Mouse (Mus musculus) liver, embryonic 15.5 days (tissue): ENCODE measurements around the gene Rnf186. TPM values are rescaled to one million over a fixed set of nuclear protein-coding genes. Genes with fewer than 3 reads are reported as not detected.
A peak's percentile ranks its signal among the peaks of the same experiment; 100 is the strongest.
"Not testable (repeated sequence)": the region's sequence is repeated elsewhere in the genome, so short reads cannot be mapped to it uniquely, and the experiment has no call there.

Source experiments
- ATAC-seq: fragments of 200-750 bp; cut with Nextera tagmentation; 2 replicates; pipeline ENCODE4 v1.8.0; 2017; ENCODE audit warnings: moderate number of reproducible peaks, mild to moderate bottlenecking, moderate library complexity; ENCODE audit not compliant: insufficient read depth
- H3K27ac ChIP-seq: fragments of 300-500 bp; sonication (generic); replicated peaks from 2 replicates; pipeline ENCODE4 v1.5.1; 2015; ENCODE audit warnings: mild to moderate bottlenecking, inconsistent platforms
- H3K27me3 ChIP-seq: fragments of 300-500 bp; sonication (generic); 2 replicates; pipeline ENCODE4 v1.6.1; 2015; ENCODE audit warnings: mild to moderate bottlenecking, inconsistent platforms
- H3K36me3 ChIP-seq: fragments of 300-500 bp; sonication (generic); replicated peaks from 2 replicates; pipeline ENCODE4 v1.6.1; 2015; ENCODE audit warnings: moderate library complexity, mild to moderate bottlenecking, inconsistent platforms
- H3K4me1 ChIP-seq: fragments of 300-500 bp; sonication (generic); replicated peaks from 2 replicates; pipeline ENCODE4 v1.6.1; 2015; ENCODE audit warnings: inconsistent platforms
- H3K4me2 ChIP-seq: fragments of 300-500 bp; sonication (generic); 2 replicates; pipeline ENCODE4 v1.6.1; 2015; ENCODE audit warnings: moderate library complexity, mild to moderate bottlenecking, inconsistent platforms
- H3K4me3 ChIP-seq: fragments of 300-500 bp; sonication (generic); replicated peaks from 2 replicates; pipeline ENCODE4 v1.5.1; 2015; ENCODE audit warnings: mild to moderate bottlenecking, inconsistent platforms
- H3K9ac ChIP-seq: fragments of 300-500 bp; sonication (generic); 2 replicates; pipeline ENCODE4 v1.6.1; 2015; ENCODE audit warnings: moderate library complexity, mild to moderate bottlenecking, inconsistent platforms
- H3K9me3 ChIP-seq: fragments of 300-500 bp; sonication (generic); replicated peaks from 2 replicates; pipeline ENCODE4 v1.6.1; 2016; ENCODE audit warnings: inconsistent platforms
- WGBS: fragments of 180-500 bp; shearing (Covaris S2); methylation state at CpG from one replicate; pipeline ENCODE4 v1.1.7; 2015; ENCODE audit warnings: mixed read lengths; ENCODE audit not compliant: insufficient replicate concordance; 5-methylcytosine and 5-hydroxymethylcytosine counted together
- polyA plus RNA-seq: library from polyadenylated mRNA; unstranded; fragments of >200 nt; fragmentation: Nextera tagmentation; extraction: Ambion mirVana; gene quantifications from 2 replicates; pipeline ENCODE4 v1.2.1, GENCODE M21; 2015

The Rnf186 gene
- polyA plus RNA-seq, 1 experiment from 2014 or later: 0.33 TPM

GRCm38 (mm10) chr4:138972139-138972826, 5.4 kb downstream of the Rnf186 start:
- H3K4me3 ChIP-seq: peak overlapping the region; percentile 75
- H3K36me3 ChIP-seq: no peaks in the 10 kb centered on the region
- peak; percentile 13; the same call in 1 of the 2 replicates for ATAC-seq
- H3K9ac ChIP-seq: peak overlapping the region; percentile 79
- H3K4me1 ChIP-seq: peaks cover 49% of the 10 kb centered on the region
- peak overlapping the region; percentile 90 for H3K27ac ChIP-seq
- 13% methylated on average over 20 of the region's 20 CpGs for WGBS
- H3K27me3 ChIP-seq: no peaks in the 10 kb centered on the region
- no peaks in the 10 kb centered on the region for H3K9me3 ChIP-seq
- peak overlapping the region; percentile 96 for H3K4me2 ChIP-seq

- Histone ChIP-seq H3K27ac (peak within 1 kb of the TSS; percentile 90), H3K9ac (peak within 1 kb of the TSS; percentile 79), H3K27me3 (no peaks in the 10 kb centered on the region), H3K4me1 (peaks cover 49% of the 10 kb centered on the region), H3K4me2 (peak within 1 kb of the TSS; percentile 96), H3K36me3 (no peaks in the 10 kb centered on the region), H3K4me3 (peak within 1 kb of the TSS; percentile 75), H3K9me3 (no peaks in the 10 kb centered on the region)
- WGBS: under 1% methylated on average over 60 of the region's 60 CpGs
- ATAC-seq: peak; percentile 75
These were observed 6.2 kb downstream of the Rnf186 start, which contains the start of gene Tmco4 for GRCm38 (mm10) chr4:138972827-138973718. Tmco4 (plus strand) TSS chr4:138972888.

- no peaks in the 10 kb centered on the region for H3K36me3 ChIP-seq
- WGBS: 32% methylated on average over 3 of the region's 3 CpGs
- ATAC-seq: no peak
- no peaks in the 10 kb centered on the region for H3K27me3 ChIP-seq
- H3K9me3 ChIP-seq: no peaks in the 10 kb centered on the region
- H3K4me2 ChIP-seq: peak overlapping the region; percentile 96
- peaks cover 42% of the 10 kb centered on the region for H3K4me1 ChIP-seq
- H3K27ac ChIP-seq: peak overlapping the region; percentile 90
- peak overlapping the region; percentile 79 for H3K9ac ChIP-seq
- H3K4me3 ChIP-seq: peak overlapping the region; percentile 75
These were observed 6.8 kb downstream of the Rnf186 start for GRCm38 (mm10) chr4:138973719-138974115.

- WGBS: 73% methylated on average over 2 of the region's 2 CpGs
- H3K9ac ChIP-seq, H3K36me3 ChIP-seq: not testable (repeated sequence)
These were observed 7.6 kb downstream of the Rnf186 start for GRCm38 (mm10) chr4:138974540-138974939.

GRCm38 (mm10) chr4:138975194-138975593, 8.3 kb downstream of the Rnf186 start:
- Histone ChIP-seq H3K27ac (no peak overlapping the region), H3K27me3 (no peaks in the 10 kb centered on the region), H3K4me3 (no peak overlapping the region), H3K9ac (no peak overlapping the region), H3K36me3 (no peaks in the 10 kb centered on the region), H3K9me3 (no peaks in the 10 kb centered on the region), H3K4me2 (no peak overlapping the region), H3K4me1 (peaks cover 28% of the 10 kb centered on the region)
- 50% methylated on average over 3 of the region's 3 CpGs for WGBS
- no peak for ATAC-seq

More at GRCm38 (mm10) chr4:138974540-138974939, 7.6 kb downstream of the Rnf186 start:
- not testable (repeated sequence) for H3K4me2 ChIP-seq, H3K27me3 ChIP-seq, H3K27ac ChIP-seq, H3K4me3 ChIP-seq, H3K9me3 ChIP-seq, ATAC-seq
- H3K4me1 ChIP-seq: peaks cover 34% of the 10 kb centered on the region

DNA sequence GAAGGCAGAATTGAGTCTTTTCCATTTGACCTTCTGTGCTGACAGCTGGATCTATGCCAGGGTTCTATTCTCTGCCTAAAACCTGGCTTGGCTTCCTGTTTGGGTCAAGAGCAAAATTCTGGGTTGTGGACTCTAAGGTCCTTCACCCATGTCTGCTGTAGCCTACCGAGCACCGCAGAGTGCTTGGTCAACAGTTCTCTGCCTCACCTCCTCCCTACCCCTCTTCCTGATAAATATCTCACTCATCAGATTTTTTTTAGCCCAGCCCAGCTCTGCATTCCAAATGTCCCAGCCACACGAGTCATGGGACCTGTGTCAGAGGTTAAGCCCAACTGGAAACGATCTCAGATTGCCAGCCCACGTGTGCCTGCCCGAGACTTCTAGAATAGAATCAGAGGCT, 9.1 kb downstream of the Rnf186 start:
- H3K9me3 ChIP-seq: no peaks in the 10 kb centered on the region
- no peaks in the 10 kb centered on the region for H3K27me3 ChIP-seq
- no peak overlapping the region for H3K4me2 ChIP-seq
- no peak overlapping the region for H3K9ac ChIP-seq
- 69% methylated on average over 6 of the region's 6 CpGs for WGBS
- H3K4me1 ChIP-seq: peaks cover 28% of the 10 kb centered on the region
- ATAC-seq: no peak
- H3K27ac ChIP-seq: no peak overlapping the region
- H3K36me3 ChIP-seq: no peaks in the 10 kb centered on the region
- H3K4me3 ChIP-seq: no peak overlapping the region

GRCm38 (mm10) chr4:138980021-138980420, 13.1 kb downstream of the Rnf186 start:
- Histone ChIP-seq H3K36me3 (no peaks in the 10 kb centered on the region), H3K27me3 (no peaks in the 10 kb centered on the region), H3K27ac (no peak overlapping the region), H3K4me3 (no peak overlapping the region), H3K4me2 (no peak overlapping the region), H3K9me3 (no peaks in the 10 kb centered on the region), H3K9ac (no peak overlapping the region), H3K4me1 (peaks cover 3% of the 10 kb centered on the region; the same call in 1 of the 2 replicates)
- ATAC-seq: no peak
- WGBS: 80% methylated on average over 8 of the region's 8 CpGs

- Histone ChIP-seq H3K27ac (no peak overlapping the region), H3K9me3 (no peaks in the 10 kb centered on the region), H3K4me3 (no peak overlapping the region), H3K4me1 (peaks cover 3% of the 10 kb centered on the region; the same call in 1 of the 2 replicates), H3K4me2 (peak overlapping the region; percentile 18; the same call in 1 of the 2 replicates), H3K36me3 (no peaks in the 10 kb centered on the region), H3K27me3 (no peaks in the 10 kb centered on the region), H3K9ac (no peak overlapping the region)
- ATAC-seq: no peak
- 27% methylated on average over 12 of the region's 12 CpGs for WGBS
These were observed 14.0 kb downstream of the Rnf186 start for GRCm38 (mm10) chr4:138980771-138981420.

GRCm38 (mm10) chr4:138983422-138983821, 16.5 kb downstream of the Rnf186 start:
- H3K27ac ChIP-seq: no peak overlapping the region
- no peak for ATAC-seq
- H3K4me2 ChIP-seq: no peak overlapping the region
- no peak overlapping the region for H3K4me3 ChIP-seq
- no peaks in the 10 kb centered on the region for H3K36me3 ChIP-seq
- H3K4me1 ChIP-seq: peaks cover 5% of the 10 kb centered on the region; the same call in 1 of the 2 replicates
- no peaks in the 10 kb centered on the region for H3K9me3 ChIP-seq
- 68% methylated on average over 3 of the region's 3 CpGs for WGBS
- no peaks in the 10 kb centered on the region for H3K27me3 ChIP-seq
- H3K9ac ChIP-seq: no peak overlapping the region

GRCm38 (mm10) chr4:138984744-138985143, 17.8 kb downstream of the Rnf186 start:
- no peaks in the 10 kb centered on the region for H3K36me3 ChIP-seq
- no peak overlapping the region for H3K9ac ChIP-seq
- H3K4me2 ChIP-seq: no peak overlapping the region
- no peaks in the 10 kb centered on the region for H3K27me3 ChIP-seq
- peaks cover 5% of the 10 kb centered on the region; the same call in 1 of the 2 replicates for H3K4me1 ChIP-seq
- no peak for ATAC-seq
- H3K9me3 ChIP-seq: no peaks in the 10 kb centered on the region
- 68% methylated on average over 7 of the region's 7 CpGs for WGBS
- H3K27ac ChIP-seq: no peak overlapping the region
- H3K4me3 ChIP-seq: no peak overlapping the region

DNA sequence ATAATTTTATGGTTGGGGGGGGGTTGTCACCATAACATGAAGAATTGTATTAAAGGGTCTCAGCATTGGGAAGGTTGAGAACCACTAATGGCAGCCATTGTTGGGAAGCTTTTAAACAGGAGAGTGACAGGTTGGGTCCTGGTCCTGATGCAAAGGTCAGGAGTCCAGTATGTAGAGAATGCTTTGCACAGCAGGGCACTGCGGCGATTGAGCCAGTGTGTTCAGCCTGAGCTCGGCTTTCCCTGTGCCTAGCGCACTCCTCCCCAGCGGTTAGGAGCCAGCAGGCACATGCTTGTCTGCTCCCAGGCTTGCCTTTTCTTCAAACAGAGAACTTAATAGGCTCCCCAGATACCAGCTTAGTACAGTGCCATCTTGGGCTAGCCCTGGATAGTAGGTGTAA, 19.4 kb downstream of the Rnf186 start:
- no peak overlapping the region for H3K4me3 ChIP-seq
- no peak overlapping the region for H3K27ac ChIP-seq
- 0 out of 2 replicates have a peak, but pooled peaks cover 2% of the 10 kb centered on the region for H3K4me1 ChIP-seq
- no peak overlapping the region for H3K9ac ChIP-seq
- H3K36me3 ChIP-seq: no peaks in the 10 kb centered on the region
- H3K27me3 ChIP-seq: no peaks in the 10 kb centered on the region
- WGBS: 76% methylated on average over 5 of the region's 5 CpGs
- no peak overlapping the region for H3K4me2 ChIP-seq
- H3K9me3 ChIP-seq: no peaks in the 10 kb centered on the region
- ATAC-seq: no peak
